Mouse (Mus musculus) hindbrain, embryonic 12.5 days (tissue): ENCODE measurements around the gene Prdm1. TPM values are rescaled to one million over a fixed set of nuclear protein-coding genes. Genes with fewer than 3 reads are reported as not detected.

Experiments used
- ATAC-seq: fragments of 200-750 bp; cut with Nextera tagmentation; 2 replicates; pipeline ENCODE4 v1.8.0; 2017; ENCODE audit warnings: moderate TSS enrichment; ENCODE audit not compliant: low FRiP score
- H3K27ac ChIP-seq: fragments of 300-500 bp; sonication (generic); 2 replicates; pipeline ENCODE4 v1.5.1; 2016; ENCODE audit warnings: mild to moderate bottlenecking
- H3K27me3 ChIP-seq: fragments of 300-500 bp; sonication (generic); 2 replicates; pipeline ENCODE4 v1.6.1; 2016; ENCODE audit warnings: mild to moderate bottlenecking
- H3K36me3 ChIP-seq: fragments of 300-500 bp; sonication (generic); 2 replicates; pipeline ENCODE4 v1.6.1; 2016; ENCODE audit warnings: mild to moderate bottlenecking
- H3K4me1 ChIP-seq: fragments of 300-500 bp; sonication (generic); 2 replicates; pipeline ENCODE4 v1.6.1; 2016
- H3K4me2 ChIP-seq: fragments of 300-500 bp; sonication (generic); replicated peaks from 2 replicates; pipeline ENCODE4 v1.6.1; 2016; ENCODE audit warnings: mild to moderate bottlenecking
- H3K4me3 ChIP-seq: fragments of 300-500 bp; sonication (generic); 2 replicates; pipeline ENCODE4 v1.5.1; 2016; ENCODE audit warnings: mild to moderate bottlenecking
- H3K9ac ChIP-seq: fragments of 300-500 bp; sonication (generic); 2 replicates; pipeline ENCODE4 v1.6.1; 2016; ENCODE audit warnings: mild to moderate bottlenecking, moderate library complexity
- H3K9me3 ChIP-seq: fragments of 300-500 bp; sonication (generic); replicated peaks from 2 replicates; pipeline ENCODE4 v1.6.1; 2016; ENCODE audit warnings: mild to moderate bottlenecking
- WGBS: fragments of 180-500 bp; shearing (Covaris S2); methylation state at CpG from one replicate; pipeline ENCODE4 v1.1.7; 2016; 5-methylcytosine and 5-hydroxymethylcytosine counted together
- polyA plus RNA-seq: library from polyadenylated mRNA; unstranded; fragments of >200 nt; fragmentation: Nextera tagmentation; extraction: Ambion mirVana; gene quantifications from 2 replicates; pipeline ENCODE4 v1.2.1, GENCODE M21; 2016

The Prdm1 gene
- polyA plus RNA-seq, 1 experiment from 2014 or later: 0.87 TPM

- Histone ChIP-seq H3K9ac (no peak overlapping the region), H3K27me3 (peaks cover 3% of the 10 kb centered on the region; the same call in 1 of the 2 replicates), H3K9me3 (no peaks in the 10 kb centered on the region), H3K4me3 (no peak overlapping the region), H3K4me2 (no peak overlapping the region), H3K36me3 (no peaks in the 10 kb centered on the region), H3K4me1 (no peaks in the 10 kb centered on the region), H3K27ac (no peak overlapping the region)
- WGBS: 31% methylated on average over 12 of the region's 12 CpGs
- ATAC-seq: peak; percentile 73
Measured at GRCm38 (mm10) chr10:44427891-44428361, 100.4 kb downstream of the Prdm1 start.

- no peak overlapping the region for H3K9ac ChIP-seq
- no peaks in the 10 kb centered on the region for H3K9me3 ChIP-seq
- no peak overlapping the region for H3K4me2 ChIP-seq
- no peak overlapping the region for H3K4me3 ChIP-seq
- H3K36me3 ChIP-seq: no peaks in the 10 kb centered on the region
- no peaks in the 10 kb centered on the region for H3K4me1 ChIP-seq
- H3K27me3 ChIP-seq: peaks cover 3% of the 10 kb centered on the region; the same call in 1 of the 2 replicates
- ATAC-seq: 0 out of 2 replicates have a peak, but pooled peaks have one; percentile 8
- no peak overlapping the region for H3K27ac ChIP-seq
- WGBS: 86% methylated on average over 11 of the region's 11 CpGs
Measured at GRCm38 (mm10) chr10:44427426-44427825, 100.9 kb downstream of the Prdm1 start.

GRCm38 (mm10) chr10:44425013-44425412 lies 103.3 kb downstream of the Prdm1 start:
- peaks cover 3% of the 10 kb centered on the region; the same call in 1 of the 2 replicates for H3K27me3 ChIP-seq
- no peak overlapping the region for H3K4me2 ChIP-seq
- 81% methylated on average over 6 of the region's 6 CpGs for WGBS
- no peaks in the 10 kb centered on the region for H3K9me3 ChIP-seq
- H3K36me3 ChIP-seq: no peaks in the 10 kb centered on the region
- no peak overlapping the region for H3K9ac ChIP-seq
- no peak for ATAC-seq
- no peaks in the 10 kb centered on the region for H3K4me1 ChIP-seq
- H3K4me3 ChIP-seq: no peak overlapping the region
- H3K27ac ChIP-seq: no peak overlapping the region

GRCm38 (mm10) chr10:44421896-44422295 lies 106.4 kb downstream of the Prdm1 start:
- H3K27ac ChIP-seq: no peak overlapping the region
- H3K4me3 ChIP-seq: no peak overlapping the region
- no peaks in the 10 kb centered on the region for H3K36me3 ChIP-seq
- 68% methylated on average over 1 of the region's 1 CpGs for WGBS
- no peak for ATAC-seq
- peaks cover 3% of the 10 kb centered on the region; the same call in 1 of the 2 replicates for H3K27me3 ChIP-seq
- no peaks in the 10 kb centered on the region for H3K4me1 ChIP-seq
- H3K9me3 ChIP-seq: no peaks in the 10 kb centered on the region
- H3K9ac ChIP-seq: no peak overlapping the region
- no peak overlapping the region for H3K4me2 ChIP-seq

GRCm38 (mm10) chr10:44420211-44420610 lies 108.1 kb downstream of the Prdm1 start:
- WGBS: 80% methylated on average over 3 of the region's 3 CpGs
- no peaks in the 10 kb centered on the region for H3K9me3 ChIP-seq
- H3K27me3 ChIP-seq: peaks cover 3% of the 10 kb centered on the region; the same call in 1 of the 2 replicates
- H3K9ac ChIP-seq: no peak overlapping the region
- no peak overlapping the region for H3K27ac ChIP-seq
- H3K36me3 ChIP-seq: no peaks in the 10 kb centered on the region
- no peak for ATAC-seq
- H3K4me2 ChIP-seq: no peak overlapping the region
- H3K4me1 ChIP-seq: no peaks in the 10 kb centered on the region
- no peak overlapping the region for H3K4me3 ChIP-seq

- no peak for ATAC-seq
- H3K4me2 ChIP-seq: no peak overlapping the region
- no peaks in the 10 kb centered on the region for H3K9me3 ChIP-seq
- H3K36me3 ChIP-seq: no peaks in the 10 kb centered on the region
- WGBS: 71% methylated on average over 2 of the region's 2 CpGs
- no peak overlapping the region for H3K9ac ChIP-seq
- H3K4me1 ChIP-seq: no peaks in the 10 kb centered on the region
- no peaks in the 10 kb centered on the region for H3K27me3 ChIP-seq
- H3K4me3 ChIP-seq: no peak overlapping the region
- H3K27ac ChIP-seq: no peak overlapping the region
Measured at GRCm38 (mm10) chr10:44418901-44419300, 109.4 kb downstream of the Prdm1 start.

GRCm38 (mm10) chr10:44415576-44415975 lies 112.7 kb downstream of the Prdm1 start:
- H3K9ac ChIP-seq: no peak overlapping the region
- H3K9me3 ChIP-seq: no peaks in the 10 kb centered on the region
- 89% methylated on average over 3 of the region's 3 CpGs for WGBS
- no peaks in the 10 kb centered on the region for H3K27me3 ChIP-seq
- no peak for ATAC-seq
- H3K4me1 ChIP-seq: no peaks in the 10 kb centered on the region
- no peak overlapping the region for H3K4me2 ChIP-seq
- no peak overlapping the region for H3K4me3 ChIP-seq
- H3K36me3 ChIP-seq: no peaks in the 10 kb centered on the region
- H3K27ac ChIP-seq: no peak overlapping the region

GRCm38 (mm10) chr10:44409958-44410357 lies 118.3 kb downstream of the Prdm1 start:
- H3K4me1 ChIP-seq: no peaks in the 10 kb centered on the region
- no peak overlapping the region for H3K4me3 ChIP-seq
- ATAC-seq: no peak
- no peak overlapping the region for H3K27ac ChIP-seq
- H3K9me3 ChIP-seq: no peaks in the 10 kb centered on the region
- 85% methylated on average over 11 of the region's 11 CpGs for WGBS
- no peak overlapping the region for H3K9ac ChIP-seq
- no peaks in the 10 kb centered on the region for H3K36me3 ChIP-seq
- no peaks in the 10 kb centered on the region for H3K27me3 ChIP-seq
- H3K4me2 ChIP-seq: no peak overlapping the region

- ATAC-seq: no peak
- Histone ChIP-seq H3K27ac (no peak overlapping the region), H3K36me3 (no peaks in the 10 kb centered on the region), H3K4me3 (no peak overlapping the region), H3K4me1 (no peaks in the 10 kb centered on the region), H3K27me3 (no peaks in the 10 kb centered on the region), H3K9me3 (no peaks in the 10 kb centered on the region), H3K4me2 (no peak overlapping the region), H3K9ac (no peak overlapping the region)
- 82% methylated on average over 10 of the region's 10 CpGs for WGBS
Measured at GRCm38 (mm10) chr10:44409054-44409453, 119.2 kb downstream of the Prdm1 start.

- no peak overlapping the region for H3K9ac ChIP-seq
- no peak overlapping the region for H3K4me2 ChIP-seq
- 73% methylated on average over 7 of the region's 7 CpGs for WGBS
- H3K27me3 ChIP-seq: no peaks in the 10 kb centered on the region
- H3K27ac ChIP-seq: no peak overlapping the region
- H3K9me3 ChIP-seq: no peaks in the 10 kb centered on the region
- ATAC-seq: no peak
- H3K4me1 ChIP-seq: no peaks in the 10 kb centered on the region
- no peak overlapping the region for H3K4me3 ChIP-seq
- no peaks in the 10 kb centered on the region for H3K36me3 ChIP-seq
Measured at GRCm38 (mm10) chr10:44403415-44403814, 124.9 kb downstream of the Prdm1 start.

GRCm38 (mm10) chr10:44401600-44401999 lies 126.7 kb downstream of the Prdm1 start:
- ATAC-seq: no peak
- H3K4me3 ChIP-seq: no peak overlapping the region
- WGBS: 89% methylated on average over 10 of the region's 10 CpGs

GRCm38 (mm10) chr10:44400602-44401001 lies 127.7 kb downstream of the Prdm1 start:
- H3K9ac ChIP-seq: no peak overlapping the region
- WGBS: 61% methylated on average over 13 of the region's 13 CpGs
- no peak overlapping the region for H3K27ac ChIP-seq
- H3K4me1 ChIP-seq: no peaks in the 10 kb centered on the region
- no peaks in the 10 kb centered on the region for H3K36me3 ChIP-seq
- ATAC-seq: no peak
- H3K9me3 ChIP-seq: no peaks in the 10 kb centered on the region
- no peak overlapping the region for H3K4me2 ChIP-seq
- no peak overlapping the region for H3K4me3 ChIP-seq
- H3K27me3 ChIP-seq: no peaks in the 10 kb centered on the region

More at GRCm38 (mm10) chr10:44401600-44401999, 126.7 kb downstream of the Prdm1 start:
- Histone ChIP-seq H3K9me3 (no peaks in the 10 kb centered on the region), H3K4me2 (no peak overlapping the region), H3K27ac (no peak overlapping the region), H3K9ac (no peak overlapping the region), H3K4me1 (no peaks in the 10 kb centered on the region), H3K36me3 (no peaks in the 10 kb centered on the region), H3K27me3 (no peaks in the 10 kb centered on the region)

GRCm38 (mm10) chr10:44400119-44400518 lies 128.2 kb downstream of the Prdm1 start:
- Histone ChIP-seq H3K27ac (no peak overlapping the region), H3K9ac (no peak overlapping the region), H3K4me3 (no peak overlapping the region), H3K36me3 (no peaks in the 10 kb centered on the region), H3K9me3 (no peaks in the 10 kb centered on the region), H3K4me2 (no peak overlapping the region), H3K4me1 (no peaks in the 10 kb centered on the region), H3K27me3 (no peaks in the 10 kb centered on the region)
- WGBS: 50% methylated on average over 3 of the region's 3 CpGs
- no peak for ATAC-seq
